In genomic region chr6:5589635-5590034, GRCm38 (mm10) we compare ENCODE assay signal across 8 mouse cellular contexts.
A peak's percentile ranks its signal among the peaks of the same experiment; 100 is the strongest.
DNase-seq lines count a peak whose midpoint lies in the region; ATAC-seq and TF ChIP-seq lines count a peak whose summit lies in the region.

No protein-coding gene starts in this region.

- no peaks in the 10 kb centered on the region for H3K4me1 ChIP-seq in embryonic fibroblast, embryonic 13.5 days (ENCODE audit: control insufficient read depth, insufficient read depth, low read length)
- peaks cover 4% of the 10 kb centered on the region; the same call in 1 of the 2 replicates for H3K4me1 ChIP-seq in heart, embryonic 16.5 days (ENCODE audit: control insufficient read depth, insufficient read depth, low read length)
- no peaks in the 10 kb centered on the region for H3K4me1 ChIP-seq in liver, embryonic 13.5 days (replicated peaks)
- no peaks in the 10 kb centered on the region for H3K4me1 ChIP-seq in neural tube, embryonic 14.5 days (ENCODE audit: control insufficient read depth, insufficient read depth, low read length)

- no peak overlapping the region for H3K4me3 ChIP-seq in embryonic fibroblast, embryonic 13.5 days (ENCODE audit: insufficient read depth, low read length)
- H3K4me3 ChIP-seq in heart, embryonic 16.5 days (ENCODE audit: low read length) = no peak overlapping the region
- H3K4me3 ChIP-seq in liver, embryonic 13.5 days (replicated peaks) = no peak overlapping the region
- no peak overlapping the region for H3K4me3 ChIP-seq in neural tube, embryonic 14.5 days (ENCODE audit: low read depth, low read length)

- no peak overlapping the region for H3K27ac ChIP-seq in embryonic fibroblast, embryonic 13.5 days (ENCODE audit: insufficient read depth, low read length)
- H3K27ac ChIP-seq in heart, embryonic 16.5 days (ENCODE audit: low read length) = no peak overlapping the region
- no peak overlapping the region for H3K27ac ChIP-seq in liver, embryonic 13.5 days
- no peak overlapping the region for H3K27ac ChIP-seq in neural tube, embryonic 14.5 days (ENCODE audit: low read depth, low read length)

- H3K9ac ChIP-seq in heart, embryonic 16.5 days (ENCODE audit: low read length) = no peak overlapping the region
- H3K9ac ChIP-seq in liver, embryonic 13.5 days = no peak overlapping the region
- no peak overlapping the region for H3K9ac ChIP-seq in neural tube, embryonic 14.5 days (replicated peaks; ENCODE audit: low read depth, low read length)

- H3K9me3 ChIP-seq in heart, embryonic 16.5 days (replicated peaks; ENCODE audit: control insufficient read depth, low read length) = no peaks in the 10 kb centered on the region
- H3K9me3 ChIP-seq in liver, embryonic 13.5 days (replicated peaks) = no peaks in the 10 kb centered on the region
- H3K9me3 ChIP-seq in neural tube, embryonic 14.5 days (ENCODE audit: control insufficient read depth, low read length) = no peaks in the 10 kb centered on the region

- H3K27me3 ChIP-seq in heart, embryonic 16.5 days (ENCODE audit: control insufficient read depth, insufficient read depth, low read length) = no peaks in the 10 kb centered on the region
- no peaks in the 10 kb centered on the region for H3K27me3 ChIP-seq in liver, embryonic 13.5 days
- no peaks in the 10 kb centered on the region for H3K27me3 ChIP-seq in neural tube, embryonic 14.5 days (ENCODE audit: control insufficient read depth, insufficient read depth, low read length)

- peak; percentile 41 for ATAC-seq in heart, embryonic 16.5 days (replicated peaks; ENCODE audit: extremely low read depth, insufficient read depth, low FRiP score)
- no peak for ATAC-seq in liver, embryonic 13.5 days (ENCODE audit: low read depth)
- peak; percentile 85 for ATAC-seq in neural tube, embryonic 14.5 days (ENCODE audit: low read depth)

- peak; percentile 40 to 46 for DNase-seq in CD8-positive naive resting alpha-beta T cell, adult 2 months (ENCODE audit: low read depth in 2 of 2, low spot score in 2 of 2)
- peak; percentile 82 for DNase-seq in adrenal gland, postnatal 14 days
- peak; percentile 81 for DNase-seq in kidney, postnatal 14 days
- peak; percentile 24 for DNase-seq in liver, embryonic 13.5 days
- peak; percentile 20 to 64 for DNase-seq in thymus, postnatal 10 days (ENCODE audit: low spot score in 2 of 2)

- peak; percentile 91 for TF ChIP-seq CTCF in embryonic fibroblast, embryonic 13.5 days (IDR thresholded peaks at IDR 0.05; ENCODE audit: borderline replicate concordance, insufficient read depth, low read length)

- no peaks in the 10 kb centered on the region for H3K36me3 ChIP-seq in heart, embryonic 16.5 days (ENCODE audit: control insufficient read depth, insufficient read depth)
- H3K36me3 ChIP-seq in liver, embryonic 13.5 days = no peaks in the 10 kb centered on the region
- no peaks in the 10 kb centered on the region for H3K36me3 ChIP-seq in neural tube, embryonic 14.5 days (ENCODE audit: control insufficient read depth, insufficient read depth, low read length)

- 4% methylated on average over 10 of the region's 10 CpGs for WGBS in heart, embryonic 16.5 days
- 5% methylated on average over 10 of the region's 10 CpGs for WGBS in liver, embryonic 13.5 days (ENCODE audit: insufficient replicate concordance)
- 6% methylated on average over 10 of the region's 10 CpGs for WGBS in neural tube, embryonic 14.5 days

- H3K4me2 ChIP-seq in heart, embryonic 16.5 days (ENCODE audit: low read depth, low read length) = no peak overlapping the region
- H3K4me2 ChIP-seq in liver, embryonic 13.5 days = no peak overlapping the region
- no peak overlapping the region for H3K4me2 ChIP-seq in neural tube, embryonic 14.5 days (ENCODE audit: low read depth, low read length)

- no peak for TF ChIP-seq POLR2A in embryonic fibroblast, embryonic 13.5 days (IDR thresholded peaks at IDR 0.05; ENCODE audit: low read depth, low read length)

Comparison
In these comparisons a context has a peak if more than half of its experiments do, and no peak if none do; other contexts are left out.
1. DNase-seq: peak in every context shown above with its lines; median percentile 82 in adrenal gland, postnatal 14 days; 81 in kidney, postnatal 14 days; 43 in CD8-positive naive resting alpha-beta T cell, adult 2 months; 42 in thymus, postnatal 10 days; 24 in liver, embryonic 13.5 days.